Mouse (Mus musculus): Measurements from ENCODE around the gene Adamts20. TPM values are rescaled to one million over a fixed set of nuclear protein-coding genes. Genes with fewer than 3 reads are reported as not detected.
"Not testable (repeated sequence)": the region's sequence is repeated elsewhere in the genome, so short reads cannot be mapped to it uniquely, and the experiment has no call there.

Adamts20 gene
- polyA plus RNA-seq, 1 experiment: 1.1 TPM

DNA sequence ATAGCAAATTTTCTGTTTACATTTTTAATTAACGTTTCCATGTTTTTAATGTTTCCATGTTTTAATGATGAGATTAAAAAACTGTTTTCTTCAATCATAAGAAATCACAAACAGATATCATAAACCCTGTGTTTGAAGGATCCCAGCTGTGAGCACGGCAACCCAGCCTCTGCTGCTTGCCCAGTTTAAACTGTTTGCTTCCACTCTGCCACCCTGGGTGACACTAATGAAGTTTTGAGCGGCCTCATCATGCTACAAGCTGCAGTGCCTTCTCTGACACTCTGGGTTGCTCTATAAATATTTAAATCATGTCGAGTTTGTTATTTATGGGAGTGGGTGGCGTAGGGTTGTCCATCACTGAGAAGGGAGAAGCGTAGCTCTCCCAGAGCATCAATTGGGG is 44.7 kb downstream of the Adamts20 start:
- DNase-seq: no peak
- Histone ChIP-seq H3K4me1 (ENCODE audit: control insufficient read depth, insufficient read depth, low read length) (no peaks in the 10 kb centered on the region), H3K4me3 (replicated peaks; ENCODE audit: extremely low read depth, low read depth, low read length) (no peak overlapping the region)
- 31% methylated on average over 6 of the region's 6 CpGs for WGBS
- TF ChIP-seq CTCF (IDR thresholded peaks at IDR 0.05; ENCODE audit: insufficient read depth, low read length) (no peak), POLR2A (IDR thresholded peaks at IDR 0.05; ENCODE audit: borderline replicate concordance, extremely low read depth, low read depth, low read length) (no peak)

DNA sequence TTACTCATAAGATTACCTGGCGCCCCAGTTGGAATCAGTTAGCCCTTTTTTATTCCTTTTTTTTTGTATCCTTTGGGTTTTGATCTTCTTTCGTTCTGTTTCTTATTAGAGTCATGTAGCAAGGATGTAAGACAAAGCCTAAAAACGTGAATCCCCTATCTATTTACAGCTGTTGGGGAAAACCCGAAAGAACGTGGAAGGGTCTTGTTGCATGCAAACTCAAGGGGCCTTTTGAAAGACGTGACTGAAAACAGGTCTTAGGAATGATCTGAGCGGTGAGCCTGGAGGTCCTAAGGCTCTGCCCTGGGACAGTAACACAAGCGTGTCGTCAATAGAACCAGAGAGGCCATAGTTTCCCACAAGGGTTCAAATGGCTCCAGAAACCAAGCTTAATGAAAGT is 46.1 kb downstream of the Adamts20 start:
- 91% methylated on average over 9 of the region's 9 CpGs for WGBS
- no peak for TF ChIP-seq POLR2A (IDR thresholded peaks at IDR 0.05; ENCODE audit: borderline replicate concordance, extremely low read depth, low read depth, low read length)
- no peak for TF ChIP-seq CTCF (IDR thresholded peaks at IDR 0.05; ENCODE audit: insufficient read depth, low read length)
- Histone ChIP-seq H3K4me3 (replicated peaks; ENCODE audit: extremely low read depth, low read depth, low read length) (no peak overlapping the region), H3K4me1 (ENCODE audit: control insufficient read depth, insufficient read depth, low read length) (no peaks in the 10 kb centered on the region)
- no peak for DNase-seq

DNA sequence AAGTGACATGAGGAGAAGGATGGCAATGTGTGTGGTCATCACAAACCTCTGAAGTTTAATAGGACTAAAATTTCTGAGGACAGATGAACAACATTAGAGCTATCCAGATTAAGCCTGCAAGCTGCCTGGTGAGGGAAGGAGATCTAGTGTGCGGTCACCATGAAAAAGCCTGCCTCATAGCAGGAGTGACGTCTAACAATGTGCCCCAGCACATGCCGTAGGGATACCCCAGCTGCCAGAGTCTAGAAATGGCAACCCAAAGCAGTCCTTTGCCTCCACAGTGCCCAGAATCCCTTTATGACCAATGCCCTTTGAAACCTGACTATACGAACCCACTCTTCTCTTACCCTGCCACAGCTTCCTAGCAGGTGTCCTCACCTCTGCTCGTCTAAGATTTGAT is 46.8 kb downstream of the Adamts20 start:
- WGBS: 90% methylated on average over 5 of the region's 5 CpGs
- DNase-seq: no peak
- Histone ChIP-seq H3K4me3 (replicated peaks; ENCODE audit: extremely low read depth, low read depth, low read length) (no peak overlapping the region), H3K4me1 (ENCODE audit: control insufficient read depth, insufficient read depth, low read length) (no peaks in the 10 kb centered on the region)
- TF ChIP-seq CTCF (IDR thresholded peaks at IDR 0.05; ENCODE audit: insufficient read depth, low read length): no peak
- no peak for TF ChIP-seq POLR2A (IDR thresholded peaks at IDR 0.05; ENCODE audit: borderline replicate concordance, extremely low read depth, low read depth, low read length)

DNA sequence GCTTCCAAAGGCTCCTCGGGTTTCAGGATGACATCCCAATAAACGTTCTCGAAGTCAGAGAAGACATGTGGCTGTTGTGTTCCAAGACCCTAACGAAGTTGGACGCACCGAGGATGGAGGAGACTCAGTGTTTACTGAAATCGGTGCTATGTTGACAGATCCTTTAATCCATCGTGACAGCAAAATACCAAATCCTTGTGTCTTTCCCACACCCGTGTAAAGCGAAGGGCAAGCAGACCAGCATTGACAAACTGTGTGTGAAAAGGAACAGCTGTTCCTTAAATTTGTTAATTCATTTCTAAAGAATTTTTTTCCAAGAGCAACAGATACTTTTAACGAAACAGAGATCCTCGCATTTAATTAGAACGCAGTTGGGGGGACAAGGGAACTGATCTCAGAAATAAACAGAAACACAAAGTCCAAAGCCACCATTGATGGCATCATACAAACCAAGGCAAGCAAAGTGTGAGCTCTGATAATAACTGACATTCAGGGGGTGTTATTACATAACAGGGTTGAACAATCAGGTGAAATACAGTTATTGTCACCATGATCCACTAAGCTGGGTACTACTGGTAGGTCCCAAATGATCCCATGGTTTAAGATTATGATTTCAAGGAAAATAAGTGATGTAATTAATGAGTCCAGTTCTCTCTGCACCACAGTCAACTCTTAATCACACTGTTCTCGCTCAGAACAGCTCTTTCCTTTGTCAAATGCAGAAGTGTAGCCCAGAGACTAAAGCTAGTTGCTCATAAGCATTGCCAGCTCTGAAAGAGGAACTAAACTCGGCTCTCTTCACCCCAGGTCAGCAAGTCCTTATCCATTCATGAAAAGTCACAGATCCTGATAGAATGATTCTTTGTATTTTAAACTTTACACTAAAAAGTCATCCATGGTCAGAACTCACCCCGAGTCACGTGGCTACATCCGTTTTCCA is 47.7 kb downstream of the Adamts20 start:
- TF ChIP-seq CTCF (IDR thresholded peaks at IDR 0.05; ENCODE audit: insufficient read depth, low read length) (no peak), POLR2A (IDR thresholded peaks at IDR 0.05; ENCODE audit: borderline replicate concordance, extremely low read depth, low read depth, low read length) (no peak)
- Histone ChIP-seq H3K4me3 (replicated peaks; ENCODE audit: extremely low read depth, low read depth, low read length) (no peak overlapping the region), H3K4me1 (ENCODE audit: control insufficient read depth, insufficient read depth, low read length) (no peaks in the 10 kb centered on the region)
- 49% methylated on average over 18 of the region's 18 CpGs for whole genome bisulfite sequencing
- no peak for DNase-seq

DNA sequence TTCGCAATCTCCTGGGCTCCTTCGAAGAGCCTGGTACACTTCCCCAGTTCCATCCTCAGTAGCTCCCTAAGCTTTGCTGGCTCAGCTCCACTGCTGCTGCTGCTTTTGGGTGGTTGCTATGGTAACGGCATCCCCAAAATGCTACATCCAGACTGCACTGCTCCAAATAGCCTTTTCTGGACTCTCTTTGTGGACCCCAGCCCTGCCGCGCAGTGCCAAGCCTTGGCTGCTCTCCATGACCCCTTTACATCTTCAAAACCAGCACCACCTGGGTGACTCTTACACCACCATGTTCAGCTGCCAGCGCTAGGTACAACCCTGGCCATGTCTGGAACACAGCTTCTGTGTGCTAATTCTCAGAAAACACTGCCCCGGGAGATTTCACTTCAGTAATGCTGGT is 55.4 kb downstream of the Adamts20 start:
- no peak for TF ChIP-seq POLR2A (IDR thresholded peaks at IDR 0.05; ENCODE audit: borderline replicate concordance, extremely low read depth, low read depth, low read length)
- TF ChIP-seq CTCF (IDR thresholded peaks at IDR 0.05; ENCODE audit: insufficient read depth, low read length): no peak
- DNase-seq: no peak
- 84% methylated on average over 7 of the region's 7 CpGs for WGBS
- no peak overlapping the region for H3K4me3 ChIP-seq (replicated peaks; ENCODE audit: extremely low read depth, low read depth, low read length)
- no peaks in the 10 kb centered on the region for H3K4me1 ChIP-seq (ENCODE audit: control insufficient read depth, insufficient read depth, low read length)

DNA sequence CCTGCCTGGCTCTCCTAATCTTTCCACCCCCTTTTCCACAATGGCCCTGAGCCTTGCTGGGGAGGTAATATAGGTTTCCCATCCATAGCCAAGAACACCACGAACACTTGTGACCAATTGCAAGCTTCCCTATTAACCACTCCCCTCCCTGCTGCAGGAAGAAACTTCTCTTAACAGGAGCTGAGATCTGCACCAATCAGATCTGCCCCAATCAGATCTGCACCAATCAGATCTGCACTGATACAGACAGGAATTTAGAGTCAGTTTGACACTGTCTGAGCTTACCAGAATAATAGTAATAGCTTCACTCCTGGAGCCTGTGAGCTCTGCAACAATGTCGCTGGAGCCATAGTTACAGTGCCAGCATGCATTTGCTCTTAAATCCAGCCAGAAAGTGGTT is 58.9 kb downstream of the Adamts20 start:
- H3K4me3 ChIP-seq (replicated peaks; ENCODE audit: extremely low read depth, low read depth, low read length): no peak overlapping the region
- 22% methylated on average over 2 of the region's 2 CpGs for WGBS
- no peaks in the 10 kb centered on the region for H3K4me1 ChIP-seq (ENCODE audit: control insufficient read depth, insufficient read depth, low read length)
- TF ChIP-seq CTCF (IDR thresholded peaks at IDR 0.05; ENCODE audit: insufficient read depth, low read length): no peak
- no peak for TF ChIP-seq POLR2A (IDR thresholded peaks at IDR 0.05; ENCODE audit: borderline replicate concordance, extremely low read depth, low read depth, low read length)
- no peak for DNase-seq

DNA sequence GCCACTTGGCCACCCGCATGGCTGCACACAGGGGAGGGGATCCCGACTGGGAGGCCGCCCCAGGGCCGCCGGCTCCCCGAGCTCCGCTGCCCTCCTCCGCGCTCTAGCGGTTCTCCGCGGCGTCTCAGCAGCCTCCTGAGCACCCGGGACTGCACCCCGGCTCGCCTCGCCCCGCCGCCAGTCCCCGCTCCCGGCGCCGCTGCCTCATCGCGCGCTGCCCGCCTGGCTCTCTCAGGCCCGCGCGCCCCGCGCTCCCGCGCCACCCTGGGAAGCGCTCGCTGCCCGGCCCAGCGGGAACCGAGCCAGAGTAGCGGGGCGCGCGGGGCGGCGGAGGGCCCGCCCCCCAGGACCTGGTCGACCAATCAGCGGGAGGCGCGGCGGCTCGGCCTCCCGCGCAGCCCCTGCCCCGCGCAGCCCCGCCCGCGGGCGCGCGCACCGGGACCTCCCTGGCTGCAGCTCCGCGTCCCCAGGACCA is 61.1 kb downstream of the Adamts20 start:
- no peak overlapping the region for H3K4me3 ChIP-seq (replicated peaks; ENCODE audit: extremely low read depth, low read depth, low read length)
- no peak for DNase-seq
- no peaks in the 10 kb centered on the region for H3K4me1 ChIP-seq (ENCODE audit: control insufficient read depth, insufficient read depth, low read length)
- TF ChIP-seq POLR2A (IDR thresholded peaks at IDR 0.05; ENCODE audit: borderline replicate concordance, extremely low read depth, low read depth, low read length) (no peak), CTCF (IDR thresholded peaks at IDR 0.05; ENCODE audit: insufficient read depth, low read length) (no peak)
- WGBS: 1% methylated on average over 62 of the region's 65 CpGs

DNA sequence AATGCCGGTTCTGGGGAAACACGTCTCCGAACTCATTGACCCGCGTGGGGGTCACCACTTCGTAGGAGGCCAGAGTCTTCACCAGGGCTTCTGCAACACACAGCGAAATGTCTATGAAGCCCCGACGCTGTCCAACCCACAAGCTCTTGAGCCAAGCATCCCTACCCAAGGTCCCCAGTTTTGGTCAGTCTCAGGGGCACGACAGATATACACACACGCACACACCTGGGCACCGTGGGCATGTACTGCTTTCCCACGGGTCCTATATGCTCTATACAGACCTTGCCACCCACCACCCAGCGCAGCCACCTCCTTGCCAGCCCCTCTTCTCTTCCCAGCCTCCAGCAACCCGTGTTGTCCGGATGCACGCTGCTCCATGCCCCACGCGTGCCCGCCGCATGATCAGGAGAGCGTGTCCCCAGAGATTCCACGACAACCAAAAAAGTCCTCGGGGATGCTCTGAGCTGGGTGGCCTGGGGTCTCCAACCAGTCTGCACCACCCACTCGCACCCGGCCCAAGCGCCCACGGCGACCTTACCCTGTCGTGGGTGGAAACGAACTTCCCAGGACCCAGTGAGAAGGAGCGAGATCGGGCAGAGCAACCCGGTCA is 61.7 kb downstream of the Adamts20 start:
- no peaks in the 10 kb centered on the region for H3K4me1 ChIP-seq (ENCODE audit: control insufficient read depth, insufficient read depth, low read length)
- DNase-seq: no peak
- TF ChIP-seq CTCF (IDR thresholded peaks at IDR 0.05; ENCODE audit: insufficient read depth, low read length): no peak
- WGBS: 3% methylated on average over 34 of the region's 34 CpGs
- no peak overlapping the region for H3K4me3 ChIP-seq (replicated peaks; ENCODE audit: extremely low read depth, low read depth, low read length)

DNA sequence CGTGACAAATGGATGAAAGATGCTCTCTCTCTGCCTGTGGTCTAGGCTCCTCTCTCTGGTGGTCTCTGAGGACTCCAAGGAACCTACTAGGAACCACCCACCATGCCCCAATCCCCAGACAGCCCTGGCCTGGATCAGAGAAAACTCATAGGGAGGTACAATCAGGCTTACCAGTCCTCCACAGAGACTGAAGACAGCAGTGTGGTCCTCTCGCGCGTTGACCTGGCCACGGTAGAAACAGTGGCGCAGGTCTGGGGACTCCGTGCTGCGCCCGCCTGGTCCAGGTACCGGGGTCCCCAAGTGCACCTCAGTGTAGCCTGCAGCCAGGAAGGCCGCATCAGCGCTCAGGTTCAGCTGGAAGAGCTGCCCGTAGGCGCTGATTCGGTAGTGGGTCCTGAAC is 62.2 kb downstream of the Adamts20 start:
- no peaks in the 10 kb centered on the region for H3K4me1 ChIP-seq (ENCODE audit: control insufficient read depth, insufficient read depth, low read length)
- DNase-seq: no peak
- TF ChIP-seq POLR2A (IDR thresholded peaks at IDR 0.05; ENCODE audit: borderline replicate concordance, extremely low read depth, low read depth, low read length) (no peak), CTCF (IDR thresholded peaks at IDR 0.05; ENCODE audit: insufficient read depth, low read length) (no peak)
- WGBS: 9% methylated on average over 15 of the region's 15 CpGs
- H3K4me3 ChIP-seq (replicated peaks; ENCODE audit: extremely low read depth, low read depth, low read length): no peak overlapping the region

DNA sequence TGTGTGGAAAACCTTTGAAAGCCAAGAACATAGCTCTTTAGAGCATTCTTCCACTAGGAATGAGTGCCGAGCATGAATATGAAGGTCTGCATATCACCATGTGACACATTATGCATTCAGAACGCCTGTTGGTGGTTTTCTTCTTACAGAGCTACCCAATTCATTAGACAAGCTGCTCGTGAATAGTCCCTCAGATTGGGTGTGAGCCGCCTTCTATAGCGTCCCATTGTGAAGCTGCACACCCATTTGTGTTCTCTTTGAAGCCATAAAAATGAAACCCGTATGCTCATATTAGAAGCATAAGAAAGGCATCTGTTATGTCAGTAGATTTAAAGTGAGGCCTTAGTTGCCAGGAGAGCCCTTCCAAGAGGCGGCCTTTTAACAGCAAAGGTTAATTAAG is 72.5 kb downstream of the Adamts20 start:
- TF ChIP-seq POLR2A (IDR thresholded peaks at IDR 0.05; ENCODE audit: borderline replicate concordance, extremely low read depth, low read depth, low read length) (no peak), CTCF (IDR thresholded peaks at IDR 0.05; ENCODE audit: insufficient read depth, low read length) (no peak)
- DNase-seq: no peak
- Histone ChIP-seq H3K4me1 (ENCODE audit: control insufficient read depth, insufficient read depth, low read length) (no peaks in the 10 kb centered on the region), H3K4me3 (replicated peaks; ENCODE audit: extremely low read depth, low read depth, low read length) (no peak overlapping the region)
- 87% methylated on average over 7 of the region's 7 CpGs for WGBS

DNA sequence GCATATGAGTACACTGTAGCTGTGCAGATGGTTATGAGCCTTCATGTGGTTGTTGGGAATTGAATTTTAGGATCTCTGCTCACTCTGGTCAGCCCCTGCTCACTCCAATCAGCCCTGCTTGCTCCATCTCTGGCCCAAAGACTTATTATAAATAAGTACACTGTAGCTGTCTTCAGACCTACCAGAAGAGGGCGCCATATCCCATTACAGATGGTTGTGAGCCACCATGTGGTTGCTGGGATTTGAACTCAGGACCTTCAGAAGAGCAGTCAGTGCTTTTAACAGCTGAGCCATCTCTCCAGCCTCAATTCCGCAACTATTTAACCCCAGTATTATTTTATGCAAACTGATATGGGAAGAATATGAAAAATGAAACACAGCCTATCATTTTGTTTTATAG is 75.1 kb downstream of the Adamts20 start:
- WGBS: 66% methylated on average over 2 of the region's 2 CpGs
- DNase-seq; H3K4me1 ChIP-seq (ENCODE audit: control insufficient read depth, insufficient read depth, low read length); H3K4me3 ChIP-seq (replicated peaks; ENCODE audit: extremely low read depth, low read depth, low read length): not testable (repeated sequence)

Measured in lung, adult 2 months (tissue).